Mouse (Mus musculus): ENCODE results near the gene Gm28038. TPM values are rescaled to one million over a fixed set of nuclear protein-coding genes. Genes with fewer than 3 reads are reported as not detected.

The Gm28038 gene
- polyA plus RNA-seq, 1 experiment: not detected

GRCm38 (mm10) chr2:30309351-30309750 lies 28.5 kb downstream of the Gm28038 start:
- no peak for DNase-seq
- TF ChIP-seq POLR2A (IDR thresholded peaks at IDR 0.05; ENCODE audit: borderline replicate concordance, extremely low read depth, low read depth, low read length): no peak
- TF ChIP-seq CTCF (IDR thresholded peaks at IDR 0.05; ENCODE audit: insufficient read depth, low read length): no peak
- no peaks in the 10 kb centered on the region for H3K4me1 ChIP-seq (ENCODE audit: control insufficient read depth, insufficient read depth, low read length)
- WGBS: 80% methylated on average over 3 of the region's 3 CpGs
- no peak overlapping the region for H3K4me3 ChIP-seq (replicated peaks; ENCODE audit: extremely low read depth, low read depth, low read length)

- WGBS: 85% methylated on average over 2 of the region's 2 CpGs
- no peaks in the 10 kb centered on the region for H3K4me1 ChIP-seq (ENCODE audit: control insufficient read depth, insufficient read depth, low read length)
- TF ChIP-seq POLR2A (IDR thresholded peaks at IDR 0.05; ENCODE audit: borderline replicate concordance, extremely low read depth, low read depth, low read length): no peak
- TF ChIP-seq CTCF (IDR thresholded peaks at IDR 0.05; ENCODE audit: insufficient read depth, low read length): no peak
- H3K4me3 ChIP-seq (replicated peaks; ENCODE audit: extremely low read depth, low read depth, low read length): no peak overlapping the region
- no peak for DNase-seq
Observed at GRCm38 (mm10) chr2:30311481-30311880, 30.6 kb downstream of the Gm28038 start.

- Histone ChIP-seq H3K4me3 (replicated peaks; ENCODE audit: extremely low read depth, low read depth, low read length) (no peak overlapping the region), H3K4me1 (ENCODE audit: control insufficient read depth, insufficient read depth, low read length) (no peaks in the 10 kb centered on the region)
- 0 out of 2 replicates have a peak, but pooled peaks have one; percentile 1 for TF ChIP-seq CTCF (IDR thresholded peaks at IDR 0.05; ENCODE audit: insufficient read depth, low read length)
- TF ChIP-seq POLR2A (IDR thresholded peaks at IDR 0.05; ENCODE audit: borderline replicate concordance, extremely low read depth, low read depth, low read length): no peak
- WGBS: 92% methylated on average over 4 of the region's 4 CpGs
- DNase-seq: no peak
Observed at GRCm38 (mm10) chr2:30316136-30316535, 35.3 kb downstream of the Gm28038 start.

- H3K4me3 ChIP-seq (replicated peaks; ENCODE audit: extremely low read depth, low read depth, low read length): no peak overlapping the region
- H3K4me1 ChIP-seq (ENCODE audit: control insufficient read depth, insufficient read depth, low read length): no peaks in the 10 kb centered on the region
- 94% methylated on average over 5 of the region's 5 CpGs for WGBS
- TF ChIP-seq CTCF (IDR thresholded peaks at IDR 0.05; ENCODE audit: insufficient read depth, low read length) (no peak), POLR2A (IDR thresholded peaks at IDR 0.05; ENCODE audit: borderline replicate concordance, extremely low read depth, low read depth, low read length) (no peak)
- DNase-seq: no peak
Observed at GRCm38 (mm10) chr2:30316955-30317354, 36.1 kb downstream of the Gm28038 start.

- Histone ChIP-seq H3K4me3 (replicated peaks; ENCODE audit: extremely low read depth, low read depth, low read length) (no peak overlapping the region), H3K4me1 (ENCODE audit: control insufficient read depth, insufficient read depth, low read length) (no peaks in the 10 kb centered on the region)
- WGBS: 71% methylated on average over 4 of the region's 4 CpGs
- TF ChIP-seq POLR2A (IDR thresholded peaks at IDR 0.05; ENCODE audit: borderline replicate concordance, extremely low read depth, low read depth, low read length) (no peak), CTCF (IDR thresholded peaks at IDR 0.05; ENCODE audit: insufficient read depth, low read length) (no peak)
- DNase-seq: no peak
Observed at GRCm38 (mm10) chr2:30319260-30319659, 38.4 kb downstream of the Gm28038 start.

GRCm38 (mm10) chr2:30323111-30323510 lies 42.3 kb downstream of the Gm28038 start:
- Histone ChIP-seq H3K4me3 (replicated peaks; ENCODE audit: extremely low read depth, low read depth, low read length) (no peak overlapping the region), H3K4me1 (ENCODE audit: control insufficient read depth, insufficient read depth, low read length) (no peaks in the 10 kb centered on the region)
- TF ChIP-seq CTCF (IDR thresholded peaks at IDR 0.05; ENCODE audit: insufficient read depth, low read length): no peak
- TF ChIP-seq POLR2A (IDR thresholded peaks at IDR 0.05; ENCODE audit: borderline replicate concordance, extremely low read depth, low read depth, low read length): no peak
- DNase-seq: no peak
- 92% methylated on average over 7 of the region's 7 CpGs for WGBS

GRCm38 (mm10) chr2:30325296-30325695 lies 44.5 kb downstream of the Gm28038 start:
- WGBS: 92% methylated on average over 5 of the region's 5 CpGs
- DNase-seq: no peak

GRCm38 (mm10) chr2:30327276-30327675 lies 46.4 kb downstream of the Gm28038 start:
- H3K4me3 ChIP-seq (replicated peaks; ENCODE audit: extremely low read depth, low read depth, low read length): no peak overlapping the region
- no peak for TF ChIP-seq POLR2A (IDR thresholded peaks at IDR 0.05; ENCODE audit: borderline replicate concordance, extremely low read depth, low read depth, low read length)
- TF ChIP-seq CTCF (IDR thresholded peaks at IDR 0.05; ENCODE audit: insufficient read depth, low read length): no peak
- DNase-seq: no peak
- WGBS: 83% methylated on average over 7 of the region's 7 CpGs
- H3K4me1 ChIP-seq (ENCODE audit: control insufficient read depth, insufficient read depth, low read length): no peaks in the 10 kb centered on the region

More at GRCm38 (mm10) chr2:30325296-30325695, 44.5 kb downstream of the Gm28038 start:
- H3K4me1 ChIP-seq (ENCODE audit: control insufficient read depth, insufficient read depth, low read length): no peaks in the 10 kb centered on the region
- TF ChIP-seq CTCF (IDR thresholded peaks at IDR 0.05; ENCODE audit: insufficient read depth, low read length): no peak
- TF ChIP-seq POLR2A (IDR thresholded peaks at IDR 0.05; ENCODE audit: borderline replicate concordance, extremely low read depth, low read depth, low read length): no peak
- no peak overlapping the region for H3K4me3 ChIP-seq (replicated peaks; ENCODE audit: extremely low read depth, low read depth, low read length)

GRCm38 (mm10) chr2:30328791-30329190 lies 47.9 kb downstream of the Gm28038 start:
- no peak overlapping the region for H3K4me3 ChIP-seq (replicated peaks; ENCODE audit: extremely low read depth, low read depth, low read length)
- 76% methylated on average over 3 of the region's 3 CpGs for WGBS
- H3K4me1 ChIP-seq (ENCODE audit: control insufficient read depth, insufficient read depth, low read length): no peaks in the 10 kb centered on the region
- TF ChIP-seq POLR2A (IDR thresholded peaks at IDR 0.05; ENCODE audit: borderline replicate concordance, extremely low read depth, low read depth, low read length) (no peak), CTCF (IDR thresholded peaks at IDR 0.05; ENCODE audit: insufficient read depth, low read length) (no peak)
- no peak for DNase-seq

GRCm38 (mm10) chr2:30335324-30335723 lies 54.5 kb downstream of the Gm28038 start:
- WGBS: 98% methylated on average over 2 of the region's 2 CpGs
- Histone ChIP-seq H3K4me1 (ENCODE audit: control insufficient read depth, insufficient read depth, low read length) (no peaks in the 10 kb centered on the region), H3K4me3 (replicated peaks; ENCODE audit: extremely low read depth, low read depth, low read length) (no peak overlapping the region)
- TF ChIP-seq CTCF (IDR thresholded peaks at IDR 0.05; ENCODE audit: insufficient read depth, low read length): no peak
- TF ChIP-seq POLR2A (IDR thresholded peaks at IDR 0.05; ENCODE audit: borderline replicate concordance, extremely low read depth, low read depth, low read length): no peak
- DNase-seq: no peak
